Mouse (Mus musculus) kidney, embryonic 15.5 days (tissue): ENCODE results near the gene Hist1h2ac. TPM values are rescaled to one million over a fixed set of nuclear protein-coding genes. Genes with fewer than 3 reads are reported as not detected.
A peak's percentile ranks its signal among the peaks of the same experiment; 100 is the strongest.
"Not testable (repeated sequence)": the region's sequence is repeated elsewhere in the genome, so short reads cannot be mapped to it uniquely, and the experiment has no call there.

ENCODE experiments used
- ATAC-seq: fragments of 200-750 bp; cut with Nextera tagmentation; replicated peaks from 2 replicates; pipeline ENCODE4 v1.8.0; 2017; ENCODE audit warnings: moderate TSS enrichment; ENCODE audit not compliant: low FRiP score
- H3K27ac ChIP-seq: fragments of 300-500 bp; sonication (generic); 2 replicates; pipeline ENCODE4 v1.5.1; 2015; ENCODE audit warnings: mild to moderate bottlenecking, inconsistent platforms
- H3K27me3 ChIP-seq: fragments of 300-500 bp; sonication (generic); 2 replicates; pipeline ENCODE4 v1.6.1; 2015; ENCODE audit warnings: inconsistent platforms
- H3K36me3 ChIP-seq: fragments of 300-500 bp; sonication (generic); 2 replicates; pipeline ENCODE4 v1.6.1; 2015; ENCODE audit warnings: inconsistent platforms
- H3K4me1 ChIP-seq: fragments of 300-500 bp; sonication (generic); 2 replicates; pipeline ENCODE4 v1.6.1; 2015; ENCODE audit warnings: inconsistent platforms
- H3K4me2 ChIP-seq: fragments of 300-500 bp; sonication (generic); 2 replicates; pipeline ENCODE4 v1.6.1; 2015; ENCODE audit warnings: moderate library complexity, mild to moderate bottlenecking, inconsistent platforms
- H3K4me3 ChIP-seq: fragments of 300-500 bp; sonication (generic); replicated peaks from 2 replicates; pipeline ENCODE4 v1.5.1; 2015; ENCODE audit warnings: mild to moderate bottlenecking, inconsistent platforms
- H3K9ac ChIP-seq: fragments of 300-500 bp; sonication (generic); 2 replicates; pipeline ENCODE4 v1.6.1; 2015; ENCODE audit warnings: mild to moderate bottlenecking, inconsistent platforms
- H3K9me3 ChIP-seq: fragments of 300-500 bp; sonication (generic); replicated peaks from 2 replicates; pipeline ENCODE4 v1.6.1; 2016; ENCODE audit warnings: inconsistent platforms
- WGBS: fragments of 180-500 bp; shearing (Covaris S2); methylation state at CpG from one replicate; pipeline ENCODE4 v1.1.7; 2015; ENCODE audit warnings: mixed read lengths; 5-methylcytosine and 5-hydroxymethylcytosine counted together
- polyA plus RNA-seq: library from polyadenylated mRNA; unstranded; fragments of >200 nt; fragmentation: Nextera tagmentation; extraction: Ambion mirVana; gene quantifications from 2 replicates; pipeline ENCODE4 v1.2.1, GENCODE M21; 2015

Gene Hist1h2ac
- 1.3 and 1.5 TPM in 2 replicates for polyA plus RNA-seq

DNA sequence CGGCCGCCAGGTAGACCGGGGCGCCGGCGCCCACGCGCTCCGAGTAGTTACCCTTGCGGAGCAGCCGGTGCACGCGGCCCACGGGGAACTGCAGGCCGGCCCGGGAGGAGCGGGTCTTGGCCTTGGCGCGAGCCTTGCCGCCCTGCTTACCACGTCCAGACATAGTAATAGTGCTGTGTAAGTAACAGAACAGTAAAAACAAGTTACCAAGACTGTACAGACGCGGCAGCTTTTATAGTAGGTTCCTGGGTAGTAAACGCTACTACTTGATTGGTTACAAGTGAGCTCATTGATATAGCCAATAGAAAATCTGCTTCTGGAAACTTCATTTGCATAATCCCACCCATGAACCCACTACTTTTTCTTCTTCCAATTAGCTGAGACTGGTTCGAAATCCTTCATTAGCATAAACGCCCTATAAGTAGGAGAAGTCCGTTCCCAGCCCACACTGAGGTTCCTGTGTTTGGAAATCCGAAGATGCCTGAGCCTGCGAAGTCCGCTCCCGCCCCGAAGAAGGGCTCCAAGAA is at the start of gene Hist1h2ac, which contains the start of gene Hist1h2bc:
Gene Hist1h2ac, minus strand, starts transcription at position 194 of the 527 bp plus-strand sequence.
Gene Hist1h2bc, plus strand, starts transcription at position 445 of the 527 bp plus-strand sequence.
- peak; percentile 99 for ATAC-seq
- H3K4me1 ChIP-seq, result peaks cover 22% of the 10 kb centered on the region
- peak within 1 kb of the TSS; percentile 52 for H3K9ac ChIP-seq
- WGBS, result under 1% methylated on average over 28 of the region's 32 CpGs
- no peaks in the 10 kb centered on the region for H3K9me3 ChIP-seq
- H3K36me3 ChIP-seq, result no peaks in the 10 kb centered on the region
- no peaks in the 10 kb centered on the region for H3K27me3 ChIP-seq
- peak within 1 kb of the TSS; percentile 99 for H3K27ac ChIP-seq
- peak within 1 kb of the TSS; percentile 63 for H3K4me2 ChIP-seq
- H3K4me3 ChIP-seq, result peak within 1 kb of the TSS; percentile 50

DNA sequence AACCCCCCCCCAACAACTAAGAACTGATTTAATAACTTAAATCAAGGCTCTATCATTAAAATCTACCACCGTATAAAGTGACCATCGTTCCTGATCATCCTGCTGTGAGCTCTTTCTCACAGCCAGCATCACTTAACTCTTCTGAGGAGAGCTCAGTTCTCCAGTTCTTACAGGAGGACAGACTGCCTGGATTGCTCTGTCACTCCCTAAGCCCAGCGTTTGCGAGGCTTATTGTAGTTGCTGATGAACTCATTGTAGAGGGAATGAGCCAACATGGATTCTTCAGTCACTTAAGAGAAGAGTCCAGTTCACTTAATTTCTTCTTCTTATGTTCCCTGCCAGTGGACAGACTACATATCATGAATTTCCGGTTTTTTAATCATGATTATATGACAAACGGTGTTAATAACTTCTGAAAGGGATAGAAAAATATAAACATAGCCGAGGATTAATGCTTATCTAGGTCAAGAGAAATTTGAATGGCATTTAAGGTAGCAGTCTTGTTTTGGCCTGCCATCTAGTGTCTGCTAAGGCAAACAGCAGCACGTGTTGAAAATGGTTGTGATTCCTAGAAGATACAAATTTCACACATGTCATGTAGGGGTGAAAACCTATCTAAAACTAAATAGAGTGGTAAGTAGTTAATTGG is 48.5 kb upstream of the Hist1h2ac start:
- Histone ChIP-seq H3K4me3 (no peak overlapping the region), H3K9me3 (no peaks in the 10 kb centered on the region), H3K4me2 (no peak overlapping the region), H3K4me1 (peaks cover 4% of the 10 kb centered on the region; the same call in 1 of the 2 replicates), H3K36me3 (no peaks in the 10 kb centered on the region), H3K27ac (no peak overlapping the region), H3K9ac (no peak overlapping the region), H3K27me3 (no peaks in the 10 kb centered on the region)
- no peak for ATAC-seq
- 25% methylated on average over 8 of the region's 8 CpGs for WGBS

DNA sequence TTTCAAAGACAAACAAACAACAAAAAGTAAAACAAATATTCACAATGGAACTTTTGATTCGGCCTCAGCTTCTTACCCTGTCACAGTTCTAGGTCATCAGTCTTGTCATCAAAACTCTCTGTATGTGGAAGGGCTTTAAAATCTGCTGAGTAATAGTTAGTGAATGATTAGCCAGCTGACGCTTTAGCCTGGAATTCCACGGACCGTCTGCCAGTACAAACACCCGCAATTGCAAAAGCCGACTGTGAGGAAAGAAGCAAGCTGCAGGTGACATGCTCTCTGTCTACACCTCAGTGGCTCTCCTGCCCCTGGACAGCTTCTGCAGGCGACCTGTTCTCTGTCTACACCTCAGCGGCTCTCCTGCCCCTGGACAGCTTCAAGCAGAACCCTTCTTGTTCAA is 46.7 kb upstream of the Hist1h2ac start:
- no peak overlapping the region for H3K4me3 ChIP-seq
- H3K27ac ChIP-seq, result no peak overlapping the region
- no peak overlapping the region for H3K4me2 ChIP-seq
- no peaks in the 10 kb centered on the region for H3K27me3 ChIP-seq
- H3K9me3 ChIP-seq, result no peaks in the 10 kb centered on the region
- 0 out of 2 replicates have a peak, but pooled peaks have one; percentile 56 for ATAC-seq
- no peaks in the 10 kb centered on the region for H3K36me3 ChIP-seq
- peaks cover 4% of the 10 kb centered on the region; the same call in 1 of the 2 replicates for H3K4me1 ChIP-seq
- 24% methylated on average over 8 of the region's 8 CpGs for WGBS
- no peak overlapping the region for H3K9ac ChIP-seq

DNA sequence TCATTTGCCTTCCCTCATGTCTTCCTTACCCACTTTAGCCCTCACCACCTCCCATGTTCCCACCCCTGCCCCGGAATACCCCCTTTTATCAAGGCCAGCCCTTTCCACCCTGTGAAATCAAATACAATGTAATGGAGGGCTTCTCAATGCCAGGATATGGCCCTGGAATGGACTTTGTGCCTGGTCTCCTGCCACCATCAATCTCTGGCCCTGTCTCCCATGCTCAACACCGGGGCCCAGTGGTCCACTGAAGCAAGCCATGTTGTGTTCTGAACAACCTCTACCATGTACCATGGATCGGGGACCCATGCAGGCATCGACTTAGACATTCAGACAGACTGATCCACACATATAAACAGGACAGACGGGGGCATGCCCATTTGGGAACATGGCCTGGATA is 46.0 kb upstream of the Hist1h2ac start:
- Histone ChIP-seq H3K9me3 (no peaks in the 10 kb centered on the region), H3K9ac (no peak overlapping the region), H3K27ac (no peak overlapping the region), H3K27me3 (no peaks in the 10 kb centered on the region), H3K36me3 (no peaks in the 10 kb centered on the region), H3K4me2 (no peak overlapping the region), H3K4me1 (peaks cover 4% of the 10 kb centered on the region; the same call in 1 of the 2 replicates), H3K4me3 (no peak overlapping the region)
- no peak for ATAC-seq
- WGBS, result 97% methylated on average over 5 of the region's 5 CpGs

DNA sequence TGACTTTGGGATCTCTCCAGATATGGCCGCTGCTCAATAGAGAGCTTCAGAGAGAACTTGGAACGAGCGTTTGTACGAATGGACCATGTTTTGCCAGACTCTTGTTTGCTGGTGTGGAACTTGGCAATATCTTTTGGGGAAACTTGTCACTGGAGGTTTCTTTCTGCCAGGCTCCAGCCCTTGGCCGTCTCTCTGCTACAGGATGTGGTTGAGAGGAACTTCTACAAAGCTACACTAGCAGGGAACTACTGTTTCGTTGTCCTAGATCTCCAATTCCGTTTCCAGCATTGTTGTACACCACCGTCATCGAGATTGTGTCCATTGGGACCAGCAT is 45.4 kb upstream of the Hist1h2ac start:
- no peaks in the 10 kb centered on the region for H3K36me3 ChIP-seq
- 91% methylated on average over 9 of the region's 9 CpGs for WGBS
- H3K4me1 ChIP-seq, result peaks cover 4% of the 10 kb centered on the region; the same call in 1 of the 2 replicates
- no peak overlapping the region for H3K4me3 ChIP-seq
- no peaks in the 10 kb centered on the region for H3K9me3 ChIP-seq
- no peaks in the 10 kb centered on the region for H3K27me3 ChIP-seq
- no peak overlapping the region for H3K27ac ChIP-seq
- no peak overlapping the region for H3K4me2 ChIP-seq
- H3K9ac ChIP-seq, result no peak overlapping the region
- no peak for ATAC-seq

DNA sequence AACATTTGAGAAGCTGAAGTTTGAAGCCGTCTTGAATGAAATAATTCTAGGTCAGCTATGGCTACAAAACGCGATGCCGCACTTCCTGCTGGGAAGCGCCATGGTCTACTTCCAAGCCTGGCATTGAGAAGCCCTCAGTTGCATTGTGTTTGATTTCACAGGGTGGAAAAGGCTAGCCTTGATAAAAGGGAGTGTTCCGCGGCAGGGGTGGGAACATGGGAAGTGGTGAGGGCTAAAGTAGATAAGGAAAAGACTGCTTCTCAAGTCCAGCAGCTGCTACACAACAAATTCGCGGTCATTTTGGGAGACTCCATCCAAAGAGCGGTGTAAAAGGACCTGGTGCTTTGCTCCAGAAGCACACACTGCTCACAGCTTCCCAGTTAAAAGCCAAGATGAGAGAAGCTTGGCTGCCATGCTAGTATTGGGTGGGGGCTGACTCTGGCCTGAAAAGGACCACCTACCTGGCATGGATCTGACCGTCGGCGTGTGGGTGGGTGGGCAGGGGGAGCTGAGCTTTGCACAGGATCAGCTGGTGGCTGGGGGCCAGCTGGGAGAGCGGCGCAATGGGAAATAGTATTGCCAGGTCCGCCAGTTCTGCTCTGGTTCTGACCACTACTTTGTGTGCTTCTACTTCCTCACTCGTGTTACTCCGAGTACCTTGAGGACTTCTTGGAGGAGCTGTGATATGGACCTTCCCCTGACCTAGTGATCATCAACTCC is 44.9 kb upstream of the Hist1h2ac start:
- H3K9ac ChIP-seq, result no peak overlapping the region
- H3K4me3 ChIP-seq, result no peak overlapping the region
- 91% methylated on average over 18 of the region's 18 CpGs for WGBS
- H3K36me3 ChIP-seq, result no peaks in the 10 kb centered on the region
- H3K4me2 ChIP-seq, result no peak overlapping the region
- ATAC-seq, result no peak
- H3K27ac ChIP-seq, result no peak overlapping the region
- no peaks in the 10 kb centered on the region for H3K9me3 ChIP-seq
- H3K4me1 ChIP-seq, result peaks cover 4% of the 10 kb centered on the region; the same call in 1 of the 2 replicates
- H3K27me3 ChIP-seq, result no peaks in the 10 kb centered on the region

DNA sequence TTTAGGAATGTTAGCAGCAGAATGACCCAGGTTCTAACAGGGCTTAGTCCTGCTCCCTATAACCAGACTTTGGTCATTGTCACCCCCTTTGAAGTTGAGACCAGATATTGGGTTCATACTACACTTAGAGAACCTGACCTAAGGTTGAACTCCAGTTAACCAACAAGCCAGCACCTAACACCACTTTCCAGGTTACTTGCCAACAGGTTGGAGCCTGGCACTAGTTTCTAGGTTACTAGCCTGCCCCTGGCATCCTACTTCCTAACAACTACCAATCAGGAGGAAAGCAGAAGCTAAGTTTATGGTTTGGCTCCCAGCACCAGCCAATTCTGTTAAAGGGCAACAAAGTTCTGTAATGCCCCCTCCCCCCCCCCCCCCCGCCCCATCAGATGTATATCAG is 41.5 kb upstream of the Hist1h2ac start:
- H3K4me2 ChIP-seq, result no peak overlapping the region
- ATAC-seq, result no peak
- no CpG with 5 or more reads among the region's 1 CpGs for WGBS
- H3K36me3 ChIP-seq, result no peaks in the 10 kb centered on the region
- H3K9ac ChIP-seq, result no peak overlapping the region
- H3K4me1 ChIP-seq, result no peaks in the 10 kb centered on the region
- H3K4me3 ChIP-seq, result no peak overlapping the region
- H3K9me3 ChIP-seq, result no peaks in the 10 kb centered on the region
- no peak overlapping the region for H3K27ac ChIP-seq
- H3K27me3 ChIP-seq, result no peaks in the 10 kb centered on the region

DNA sequence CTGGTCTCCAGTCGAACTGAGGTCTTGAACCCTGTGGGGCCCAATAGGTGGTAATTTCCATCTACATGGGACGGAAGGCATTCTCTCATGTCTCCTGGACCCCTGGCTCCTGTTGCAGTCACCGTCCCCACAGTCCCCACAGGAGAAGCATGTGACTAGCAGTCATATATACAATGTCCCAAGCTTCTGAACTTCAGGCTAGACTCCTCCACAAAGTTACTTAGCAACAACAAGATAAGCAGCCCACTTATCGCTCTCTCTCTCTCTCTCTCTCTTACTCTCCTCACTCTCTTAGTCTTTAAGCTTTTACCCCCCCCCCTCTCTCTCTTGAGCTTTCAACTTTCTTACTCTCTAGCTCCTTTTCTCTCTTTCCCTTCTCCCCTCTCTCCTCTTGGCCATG is 40.5 kb upstream of the Hist1h2ac start:
- H3K27ac ChIP-seq, result no peak overlapping the region
- no peak overlapping the region for H3K4me3 ChIP-seq
- no peak for ATAC-seq
- no peaks in the 10 kb centered on the region for H3K36me3 ChIP-seq
- H3K4me2 ChIP-seq, result no peak overlapping the region
- no peaks in the 10 kb centered on the region for H3K9me3 ChIP-seq
- no peak overlapping the region for H3K9ac ChIP-seq
- no peaks in the 10 kb centered on the region for H3K4me1 ChIP-seq
- WGBS, result 71% methylated on average over 4 of the region's 4 CpGs
- H3K27me3 ChIP-seq, result no peaks in the 10 kb centered on the region

DNA sequence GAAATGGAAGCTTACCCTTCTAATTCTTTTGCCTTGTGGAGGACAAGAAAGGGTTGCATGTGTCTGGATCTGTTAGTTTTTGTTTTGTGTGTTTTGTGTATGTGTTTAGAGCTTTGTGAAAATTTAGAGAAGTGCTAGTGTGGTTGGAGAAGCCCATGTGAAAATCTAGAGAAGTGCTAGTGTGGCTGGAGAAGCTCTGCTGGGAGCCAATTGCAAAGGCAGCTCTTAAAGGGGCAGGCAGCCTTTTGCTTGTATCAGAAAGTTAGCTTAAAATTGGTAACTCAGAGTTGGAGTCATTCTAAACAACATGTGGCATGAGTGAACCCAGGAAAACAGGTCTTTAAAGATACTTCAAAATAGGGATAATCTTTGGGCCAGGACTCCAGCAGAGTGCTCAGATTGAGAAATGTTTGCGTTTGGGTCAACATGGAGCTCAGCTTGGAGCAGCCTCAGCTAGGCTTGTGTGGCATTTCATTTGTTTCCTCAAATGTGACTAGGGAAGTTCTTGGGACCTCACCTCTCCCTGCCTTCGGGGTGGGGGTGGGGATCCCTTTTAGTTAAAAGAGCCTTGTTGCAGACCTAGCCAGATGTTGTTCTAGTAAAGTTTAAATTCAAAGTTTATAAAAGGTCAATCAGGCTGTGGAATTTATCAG is 34.0 kb upstream of the Hist1h2ac start:
- H3K9ac ChIP-seq, H3K4me2 ChIP-seq, H3K27ac ChIP-seq, H3K4me1 ChIP-seq, H3K36me3 ChIP-seq, ATAC-seq, H3K9me3 ChIP-seq, H3K4me3 ChIP-seq, H3K27me3 ChIP-seq: not testable (repeated sequence)
- 9% methylated on average over 2 of the region's 2 CpGs for WGBS

DNA sequence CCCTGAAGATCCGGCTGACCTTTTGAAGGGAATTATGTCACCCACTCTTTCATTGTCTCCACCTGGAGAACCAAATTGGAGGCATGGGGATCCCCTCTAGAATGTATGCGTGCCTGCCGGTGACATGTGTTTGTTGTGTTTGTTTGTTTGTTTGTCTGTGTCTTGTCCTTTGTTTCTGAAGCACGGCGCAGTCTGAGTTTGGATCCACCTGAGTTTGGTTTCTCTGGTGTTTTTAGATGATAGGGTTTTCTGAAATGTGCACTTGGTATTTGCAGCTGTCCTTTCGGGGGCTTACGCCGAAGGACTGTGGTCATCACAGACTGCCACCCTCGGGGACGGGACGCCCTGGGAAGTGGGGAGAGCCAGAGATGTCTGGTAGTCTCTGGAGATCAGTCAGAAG is 33.4 kb upstream of the Hist1h2ac start:
- no peak overlapping the region for H3K9ac ChIP-seq
- H3K27me3 ChIP-seq, result no peaks in the 10 kb centered on the region
- no peak overlapping the region for H3K27ac ChIP-seq
- ATAC-seq, result no peak
- WGBS, result 59% methylated on average over 11 of the region's 11 CpGs
- H3K4me3 ChIP-seq, result no peak overlapping the region
- no peaks in the 10 kb centered on the region for H3K4me1 ChIP-seq
- H3K9me3 ChIP-seq, result no peaks in the 10 kb centered on the region
- H3K36me3 ChIP-seq, result no peaks in the 10 kb centered on the region
- H3K4me2 ChIP-seq, result no peak overlapping the region

DNA sequence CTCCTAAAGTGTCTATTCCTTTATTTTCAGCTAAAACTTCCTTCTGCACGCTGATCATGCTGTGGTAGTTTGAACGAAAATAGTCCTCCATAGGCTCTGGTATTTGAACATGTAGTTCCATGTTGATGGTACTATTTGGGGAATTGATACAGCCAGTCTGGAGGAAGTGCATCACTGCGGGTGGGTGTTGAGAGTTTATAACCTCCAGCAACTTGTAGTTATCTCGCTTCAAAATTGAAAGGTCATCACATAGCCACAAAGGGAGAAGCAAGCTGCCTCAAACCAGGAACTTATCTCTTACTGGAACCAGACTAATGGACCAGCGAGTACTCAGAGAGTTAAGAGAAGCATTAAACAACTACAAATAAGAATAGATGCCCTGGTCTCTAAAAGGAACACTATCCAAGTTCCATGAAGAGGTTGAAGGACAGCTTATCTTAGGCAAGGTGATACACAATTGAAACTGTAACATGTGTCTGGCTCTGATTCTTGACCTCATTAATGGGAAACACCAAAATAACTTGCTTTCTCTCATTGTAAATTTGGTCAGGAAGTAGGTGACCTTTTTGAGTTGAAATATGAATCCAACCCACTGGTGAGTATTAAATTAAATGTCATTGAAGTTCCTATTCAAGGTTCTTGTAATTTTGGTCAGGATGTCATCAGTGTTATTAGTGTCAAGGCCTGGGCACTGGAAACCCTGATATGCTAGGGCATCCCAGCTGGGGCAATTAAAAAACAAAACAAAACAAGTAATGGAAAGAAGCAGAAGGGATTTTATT is 32.7 kb upstream of the Hist1h2ac start:
- Histone ChIP-seq H3K4me3 (no peak overlapping the region), H3K27me3 (no peaks in the 10 kb centered on the region), H3K4me1 (no peaks in the 10 kb centered on the region), H3K36me3 (no peaks in the 10 kb centered on the region), H3K9ac (no peak overlapping the region), H3K27ac (no peak overlapping the region), H3K4me2 (no peak overlapping the region), H3K9me3 (no peaks in the 10 kb centered on the region)
- no peak for ATAC-seq
- 88% methylated on average over 5 of the region's 5 CpGs for WGBS
